Mouse (Mus musculus) megakaryocyte, embryonic 14.5 days (primary cell): Measurements from ENCODE around the gene Psmb1.

Source experiments
- FLI1 ChIP-seq: IDR thresholded peaks from 2 replicates; pipeline ENCODE4 v1.6.1; 2012; ENCODE audit warnings: low read length, inconsistent platforms, mixed read lengths
- GATA1 ChIP-seq: IDR thresholded peaks from 3 replicates; pipeline ENCODE4 v1.6.1; 2012; ENCODE audit warnings: mixed read lengths, low read length, inconsistent platforms, borderline replicate concordance

DNA sequence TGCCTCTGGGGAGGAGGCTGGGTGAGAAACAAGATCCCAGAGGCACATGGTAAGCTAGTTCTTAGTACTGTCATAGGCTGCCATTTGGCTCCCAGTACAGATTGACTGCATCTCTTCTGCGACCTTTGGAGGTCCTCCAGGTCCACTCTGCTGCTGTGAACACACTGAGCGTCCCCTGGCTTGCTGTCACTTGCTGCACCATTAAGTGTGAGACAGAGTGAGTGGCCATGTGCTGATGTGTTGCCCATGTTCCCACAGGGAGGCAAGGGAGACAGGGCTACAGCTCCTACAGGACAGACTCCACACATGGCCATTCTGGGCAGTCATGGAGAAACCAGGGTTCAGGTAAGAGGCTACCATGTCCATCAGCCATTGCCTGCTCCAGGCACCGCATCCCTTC is 73.6 kb downstream of the Psmb1 start:
- TF ChIP-seq GATA1 (no peak), FLI1 (no peak)
